Mouse (Mus musculus): ENCODE measurements at regions not wholly inside any gene's neighbourhood (a gene's known extent, or its start where the extent isn't known, plus 50 kb on each side); places are given as distances from the start of the nearest gene placed in this dataset.

GRCm38 (mm10) chr3:73339730-73340129, 282.1 kb upstream of the Slitrk3 start:
- Histone ChIP-seq H3K79me2 (ENCODE audit: control insufficient read depth, insufficient read depth, low read length, poor library complexity) (no peaks in the 10 kb centered on the region), H3K4me1 (ENCODE audit: control insufficient read depth in 1 of 2, insufficient read depth in 2 of 2, low read length in 2 of 2) (no peaks in the 10 kb centered on the region), H3K9ac (ENCODE audit: control insufficient read depth, low read depth, low read length, poor library complexity, severe bottlenecking) (no peak overlapping the region), H3K9me3 (replicated peaks; ENCODE audit: insufficient read depth, low read length) (no peaks in the 10 kb centered on the region), H3K27me3 (ENCODE audit: control insufficient read depth in 1 of 2, insufficient read depth in 2 of 2, low read length in 2 of 2) (no peaks in the 10 kb centered on the region), H3K36me3 (ENCODE audit: control insufficient read depth in 1 of 2, insufficient read depth in 2 of 2, low read length in 2 of 2) (no peaks in the 10 kb centered on the region), H3K27ac (ENCODE audit: control insufficient read depth, low read depth, low read length) (no peak overlapping the region), H3K4me3 (ENCODE audit: control insufficient read depth in 1 of 2, insufficient read depth in 1 of 2, low read depth in 2 of 2, low read length in 2 of 2) (no peak overlapping the region)
- TF ChIP-seq USF2 (IDR thresholded peaks at IDR 0.05; ENCODE audit: borderline replicate concordance in 1 of 2, insufficient read depth in 1 of 2, low read depth in 1 of 2, low read length in 2 of 2): no peak
- no peak for TF ChIP-seq BHLHE40 (IDR thresholded peaks at IDR 0.05; ENCODE audit: borderline replicate concordance, low read depth, low read length)
- TF ChIP-seq CTCF (IDR thresholded peaks at IDR 0.05 in 2 of 3, conservative IDR thresholded peaks at IDR 0.05 in 1 of 3; ENCODE audit: control insufficient read depth in 1 of 3, insufficient read depth in 1 of 3, low read depth in 2 of 3, low read length in 3 of 3, poor library complexity in 1 of 3, severe bottlenecking in 1 of 3): no peak
- no peak for TF ChIP-seq MYB (IDR thresholded peaks at IDR 0.05; ENCODE audit: low read depth, low read length)
- TF ChIP-seq POLR2A (IDR thresholded peaks at IDR 0.05; ENCODE audit: control insufficient read depth in 1 of 2, insufficient read depth in 1 of 2, low read depth in 1 of 2, low read length in 2 of 2, poor library complexity in 1 of 2): no peak
- no peak for TF ChIP-seq MXI1 (IDR thresholded peaks at IDR 0.05; ENCODE audit: low read depth, low read length)
- no peak for TF ChIP-seq MEF2A (IDR thresholded peaks at IDR 0.05; ENCODE audit: extremely low read depth, insufficient replicate concordance, low read depth, low read length, poor library complexity, severe bottlenecking)
- TF ChIP-seq POLR2AphosphoS2 (IDR thresholded peaks at IDR 0.05; ENCODE audit: low read length): no peak
- no peak for TF ChIP-seq CHD2 (IDR thresholded peaks at IDR 0.05; ENCODE audit: low read length)
- no peak for DNase-seq (ENCODE audit: low read depth, low spot score)

- Histone ChIP-seq H3K9ac (ENCODE audit: control insufficient read depth, low read depth, low read length, poor library complexity, severe bottlenecking) (no peak overlapping the region), H3K36me3 (ENCODE audit: control insufficient read depth in 1 of 2, insufficient read depth in 2 of 2, low read length in 2 of 2) (no peaks in the 10 kb centered on the region), H3K27me3 (ENCODE audit: control insufficient read depth in 1 of 2, insufficient read depth in 2 of 2, low read length in 2 of 2) (no peaks in the 10 kb centered on the region), H3K27ac (ENCODE audit: control insufficient read depth, low read depth, low read length) (no peak overlapping the region), H3K4me1 (ENCODE audit: control insufficient read depth in 1 of 2, insufficient read depth in 2 of 2, low read length in 2 of 2) (no peaks in the 10 kb centered on the region), H3K9me3 (replicated peaks; ENCODE audit: insufficient read depth, low read length) (no peaks in the 10 kb centered on the region), H3K79me2 (ENCODE audit: control insufficient read depth, insufficient read depth, low read length, poor library complexity) (no peaks in the 10 kb centered on the region), H3K4me3 (ENCODE audit: control insufficient read depth in 1 of 2, insufficient read depth in 1 of 2, low read depth in 2 of 2, low read length in 2 of 2) (no peak overlapping the region)
- DNase-seq (ENCODE audit: low read depth, low spot score): no peak
- no peak for TF ChIP-seq CHD1 (IDR thresholded peaks at IDR 0.05; ENCODE audit: low read depth, low read length)
Measured at GRCm38 (mm10) chr3:73323214-73323613, 265.6 kb upstream of the Slitrk3 start.
